Mouse (Mus musculus): ENCODE data around the gene Anapc2. TPM values are rescaled to one million over a fixed set of nuclear protein-coding genes. Genes with fewer than 3 reads are reported as not detected.
A peak's percentile ranks its signal among the peaks of the same experiment; 100 is the strongest.

Anapc2 gene
- polyA plus RNA-seq, 1 experiment: 76.0 TPM

DNA sequence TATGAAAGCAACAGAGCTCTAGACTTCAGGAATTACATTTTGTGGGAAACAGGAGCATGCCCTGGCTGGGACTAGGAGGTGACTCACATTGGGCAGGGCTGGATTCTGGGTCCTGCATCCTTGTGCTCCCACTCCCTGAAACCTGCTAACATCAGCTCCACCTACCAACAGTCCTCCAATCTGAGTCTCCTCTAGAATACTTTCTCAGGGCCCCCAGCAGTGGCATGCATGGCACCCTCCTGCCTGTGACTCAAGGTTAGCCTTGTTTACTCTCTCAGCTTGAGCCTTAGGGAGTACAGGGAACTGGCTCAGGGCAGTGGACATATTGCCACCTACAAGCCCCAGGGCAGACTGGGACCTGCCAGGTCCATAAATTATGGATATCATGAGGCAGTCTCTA lies 34.2 kb upstream of the Anapc2 start:
- H3K27me3 ChIP-seq (ENCODE audit: control insufficient read depth, insufficient read depth, low read length, poor library complexity, severe bottlenecking): no peaks in the 10 kb centered on the region
- no peak overlapping the region for H3K9ac ChIP-seq (ENCODE audit: low read depth, poor library complexity, severe bottlenecking)

GRCm38 (mm10) chr2:25239766-25240165 lies 32.5 kb upstream of the Anapc2 start:
- Histone ChIP-seq H3K9ac (ENCODE audit: low read depth, poor library complexity, severe bottlenecking) (no peak overlapping the region), H3K36me3 (ENCODE audit: control insufficient read depth, insufficient read depth, low read length, poor library complexity, severe bottlenecking) (no peaks in the 10 kb centered on the region), H3K9me3 (replicated peaks; ENCODE audit: control insufficient read depth, insufficient read depth, low read length, poor library complexity, severe bottlenecking) (no peaks in the 10 kb centered on the region), H3K27me3 (ENCODE audit: control insufficient read depth, insufficient read depth, low read length, poor library complexity, severe bottlenecking) (no peaks in the 10 kb centered on the region), H3K27ac (ENCODE audit: insufficient read depth, low read length) (no peak overlapping the region), H3K4me3 (ENCODE audit: low read depth, low read length) (no peak overlapping the region), H3K4me1 (ENCODE audit: control insufficient read depth, insufficient read depth, low read length) (peaks cover 20% of the 10 kb centered on the region)
- TF ChIP-seq CTCF (IDR thresholded peaks at IDR 0.05; ENCODE audit: low read depth, low read length) (no peak), POLR2A (IDR thresholded peaks at IDR 0.05; ENCODE audit: insufficient read depth, low read length) (no peak), EP300 (IDR thresholded peaks at IDR 0.05; ENCODE audit: insufficient read depth, low read depth, low read length) (no peak)

More for the DNA sequence above, 34.2 kb upstream of the Anapc2 start:
- no peak overlapping the region for H3K27ac ChIP-seq (ENCODE audit: insufficient read depth, low read length)
- no peaks in the 10 kb centered on the region for H3K36me3 ChIP-seq (ENCODE audit: control insufficient read depth, insufficient read depth, low read length, poor library complexity, severe bottlenecking)
- H3K9me3 ChIP-seq (replicated peaks; ENCODE audit: control insufficient read depth, insufficient read depth, low read length, poor library complexity, severe bottlenecking): no peaks in the 10 kb centered on the region
- TF ChIP-seq EP300 (IDR thresholded peaks at IDR 0.05; ENCODE audit: insufficient read depth, low read depth, low read length) (no peak), CTCF (IDR thresholded peaks at IDR 0.05; ENCODE audit: low read depth, low read length) (no peak), POLR2A (IDR thresholded peaks at IDR 0.05; ENCODE audit: insufficient read depth, low read length) (no peak)
- peaks cover 20% of the 10 kb centered on the region for H3K4me1 ChIP-seq (ENCODE audit: control insufficient read depth, insufficient read depth, low read length)
- no peak overlapping the region for H3K4me3 ChIP-seq (ENCODE audit: low read depth, low read length)

- Histone ChIP-seq H3K4me3 (ENCODE audit: low read depth, low read length) (peak overlapping the region; percentile 71), H3K27me3 (ENCODE audit: control insufficient read depth, insufficient read depth, low read length, poor library complexity, severe bottlenecking) (no peaks in the 10 kb centered on the region)
These were observed 32.0 kb upstream of the Anapc2 start for GRCm38 (mm10) chr2:25240310-25240709.

DNA sequence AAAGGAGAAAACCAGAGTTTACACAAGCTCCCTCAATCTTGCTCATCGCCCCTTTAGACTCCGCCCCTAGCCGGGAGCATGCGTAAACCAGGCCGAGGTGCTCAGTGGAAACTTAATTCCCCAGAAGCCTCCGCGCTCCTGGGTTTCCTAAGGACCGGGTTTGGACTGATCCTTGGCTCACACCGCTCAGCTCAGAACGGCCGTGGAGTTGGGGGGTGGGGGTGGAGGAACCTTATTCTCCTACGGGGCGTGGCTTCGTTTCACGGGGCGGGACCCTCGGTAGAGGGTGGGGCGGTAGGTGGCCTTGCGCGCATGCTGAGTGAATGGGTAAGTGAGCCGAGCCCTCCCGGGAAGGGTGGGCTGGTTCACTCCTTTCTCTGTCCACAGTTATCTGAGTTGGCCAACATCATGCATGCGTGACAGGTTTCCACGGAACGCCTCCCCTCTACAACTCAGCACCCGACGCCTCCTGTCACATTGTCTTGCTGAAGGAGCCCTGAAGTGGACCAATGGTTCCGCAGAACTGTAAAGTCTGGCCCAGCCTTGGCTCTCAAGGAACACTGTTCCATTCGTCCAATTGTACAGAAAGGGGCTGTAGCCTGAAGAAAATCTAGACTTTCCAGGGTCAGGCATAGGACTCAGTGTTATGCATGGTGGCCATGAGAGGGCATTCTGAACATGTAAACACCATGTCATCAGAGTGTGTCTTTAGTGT lies 31.4 kb upstream of the Anapc2 start:
- Histone ChIP-seq H3K4me3 (ENCODE audit: low read depth, low read length) (peak overlapping the region; percentile 71), H3K9me3 (replicated peaks; ENCODE audit: control insufficient read depth, insufficient read depth, low read length, poor library complexity, severe bottlenecking) (no peaks in the 10 kb centered on the region), H3K27ac (ENCODE audit: insufficient read depth, low read length) (peak overlapping the region; percentile 73), H3K27me3 (ENCODE audit: control insufficient read depth, insufficient read depth, low read length, poor library complexity, severe bottlenecking) (no peaks in the 10 kb centered on the region), H3K9ac (ENCODE audit: low read depth, poor library complexity, severe bottlenecking) (no peak overlapping the region), H3K4me1 (ENCODE audit: control insufficient read depth, insufficient read depth, low read length) (peaks cover 19% of the 10 kb centered on the region), H3K36me3 (ENCODE audit: control insufficient read depth, insufficient read depth, low read length, poor library complexity, severe bottlenecking) (no peaks in the 10 kb centered on the region)
- no peak for TF ChIP-seq CTCF (IDR thresholded peaks at IDR 0.05; ENCODE audit: low read depth, low read length)
- TF ChIP-seq POLR2A (IDR thresholded peaks at IDR 0.05; ENCODE audit: insufficient read depth, low read length): peak; percentile 38
- 0 out of 2 replicates have a peak, but pooled peaks have one; percentile 45 for TF ChIP-seq EP300 (IDR thresholded peaks at IDR 0.05; ENCODE audit: insufficient read depth, low read depth, low read length)

More at GRCm38 (mm10) chr2:25240310-25240709, 32.0 kb upstream of the Anapc2 start:
- H3K9ac ChIP-seq (ENCODE audit: low read depth, poor library complexity, severe bottlenecking): 0 out of 2 replicates have a peak overlapping the region, but pooled peaks have one; percentile 15
- no peak for TF ChIP-seq EP300 (IDR thresholded peaks at IDR 0.05; ENCODE audit: insufficient read depth, low read depth, low read length)
- peaks cover 20% of the 10 kb centered on the region for H3K4me1 ChIP-seq (ENCODE audit: control insufficient read depth, insufficient read depth, low read length)
- H3K27ac ChIP-seq (ENCODE audit: insufficient read depth, low read length): peak overlapping the region; percentile 73
- no peaks in the 10 kb centered on the region for H3K9me3 ChIP-seq (replicated peaks; ENCODE audit: control insufficient read depth, insufficient read depth, low read length, poor library complexity, severe bottlenecking)
- no peaks in the 10 kb centered on the region for H3K36me3 ChIP-seq (ENCODE audit: control insufficient read depth, insufficient read depth, low read length, poor library complexity, severe bottlenecking)

DNA sequence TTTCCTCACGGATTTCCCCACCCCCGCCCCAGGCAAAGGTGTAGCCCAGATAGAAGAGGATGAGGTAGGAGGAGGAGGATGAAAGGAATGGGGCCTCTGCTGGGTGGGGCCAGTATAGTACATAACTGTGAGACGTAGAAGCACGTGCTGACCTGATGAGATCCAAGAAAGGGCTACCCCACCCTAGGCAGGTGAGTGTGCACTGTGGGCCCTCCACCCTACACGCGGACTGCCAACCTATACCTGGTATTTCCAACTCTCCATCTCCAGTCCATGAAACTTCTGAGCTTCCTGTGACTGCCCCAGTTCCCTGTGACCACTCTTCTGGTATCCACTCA lies 30.9 kb upstream of the Anapc2 start:
- H3K27me3 ChIP-seq (ENCODE audit: control insufficient read depth, insufficient read depth, low read length, poor library complexity, severe bottlenecking): no peaks in the 10 kb centered on the region
- no peak for TF ChIP-seq EP300 (IDR thresholded peaks at IDR 0.05; ENCODE audit: insufficient read depth, low read depth, low read length)
- no peak for TF ChIP-seq CTCF (IDR thresholded peaks at IDR 0.05; ENCODE audit: low read depth, low read length)
- TF ChIP-seq POLR2A (IDR thresholded peaks at IDR 0.05; ENCODE audit: insufficient read depth, low read length): no peak
- H3K9me3 ChIP-seq (replicated peaks; ENCODE audit: control insufficient read depth, insufficient read depth, low read length, poor library complexity, severe bottlenecking): no peaks in the 10 kb centered on the region
- H3K4me1 ChIP-seq (ENCODE audit: control insufficient read depth, insufficient read depth, low read length): peaks cover 14% of the 10 kb centered on the region
- peak overlapping the region; percentile 71 for H3K4me3 ChIP-seq (ENCODE audit: low read depth, low read length)
- peak overlapping the region; percentile 14; the same call in 1 of the 2 replicates for H3K27ac ChIP-seq (ENCODE audit: insufficient read depth, low read length)
- H3K9ac ChIP-seq (ENCODE audit: low read depth, poor library complexity, severe bottlenecking): peak overlapping the region; percentile 81
- H3K36me3 ChIP-seq (ENCODE audit: control insufficient read depth, insufficient read depth, low read length, poor library complexity, severe bottlenecking): no peaks in the 10 kb centered on the region

GRCm38 (mm10) chr2:25242101-25242506 lies 30.2 kb upstream of the Anapc2 start, which contains the start of the genes Rnf208 and Cysrt1:
Rnf208 (plus strand) TSS chr2:25242255.
Cysrt1 (minus strand) TSS chr2:25242452.
- TF ChIP-seq POLR2A (IDR thresholded peaks at IDR 0.05; ENCODE audit: insufficient read depth, low read length) (no peak), CTCF (IDR thresholded peaks at IDR 0.05; ENCODE audit: low read depth, low read length) (no peak), EP300 (IDR thresholded peaks at IDR 0.05; ENCODE audit: insufficient read depth, low read depth, low read length) (no peak)
- Histone ChIP-seq H3K9me3 (replicated peaks; ENCODE audit: control insufficient read depth, insufficient read depth, low read length, poor library complexity, severe bottlenecking) (no peaks in the 10 kb centered on the region), H3K4me1 (ENCODE audit: control insufficient read depth, insufficient read depth, low read length) (peaks cover 11% of the 10 kb centered on the region), H3K36me3 (ENCODE audit: control insufficient read depth, insufficient read depth, low read length, poor library complexity, severe bottlenecking) (no peaks in the 10 kb centered on the region), H3K4me3 (ENCODE audit: low read depth, low read length) (peak within 1 kb of the TSS; percentile 71), H3K9ac (ENCODE audit: low read depth, poor library complexity, severe bottlenecking) (peak within 1 kb of the TSS; percentile 81), H3K27ac (ENCODE audit: insufficient read depth, low read length) (peak within 1 kb of the TSS; percentile 14), H3K27me3 (ENCODE audit: control insufficient read depth, insufficient read depth, low read length, poor library complexity, severe bottlenecking) (no peaks in the 10 kb centered on the region)
